Mouse (Mus musculus): ENCODE results near the gene 4930402H24Rik. TPM values are rescaled to one million over a fixed set of nuclear protein-coding genes. Genes with fewer than 3 reads are reported as not detected.
"Not testable (repeated sequence)": the region's sequence is repeated elsewhere in the genome, so short reads cannot be mapped to it uniquely, and the experiment has no call there.

The 4930402H24Rik gene
- polyA plus RNA-seq, 1 experiment from 2014 or later, result 36.7 TPM

GRCm38 (mm10) chr2:130829496-130829895 lies 76.7 kb downstream of the 4930402H24Rik start:
- H3K4me3 ChIP-seq, result no peak overlapping the region
- no peaks in the 10 kb centered on the region for H3K4me1 ChIP-seq
- H3K4me2 ChIP-seq, result no peak overlapping the region
- H3K9me3 ChIP-seq, result no peaks in the 10 kb centered on the region
- H3K27ac ChIP-seq, result no peak overlapping the region
- WGBS, result 91% methylated on average over 4 of the region's 4 CpGs
- no peak for ATAC-seq (ENCODE audit: insufficient number of reproducible peaks, low FRiP score, low TSS enrichment, low read depth)
- no peak overlapping the region for H3K9ac ChIP-seq
- H3K36me3 ChIP-seq, result no peaks in the 10 kb centered on the region
- H3K27me3 ChIP-seq, result no peaks in the 10 kb centered on the region

GRCm38 (mm10) chr2:130828668-130829067 lies 77.5 kb downstream of the 4930402H24Rik start:
- no peak for ATAC-seq (ENCODE audit: insufficient number of reproducible peaks, low FRiP score, low TSS enrichment, low read depth)
- 79% methylated on average over 1 of the region's 1 CpGs for WGBS
- no peak overlapping the region for H3K4me3 ChIP-seq
- no peak overlapping the region for H3K27ac ChIP-seq
- H3K36me3 ChIP-seq, result no peaks in the 10 kb centered on the region
- H3K4me2 ChIP-seq, result no peak overlapping the region
- H3K27me3 ChIP-seq, result no peaks in the 10 kb centered on the region
- no peak overlapping the region for H3K9ac ChIP-seq
- no peaks in the 10 kb centered on the region for H3K4me1 ChIP-seq
- no peaks in the 10 kb centered on the region for H3K9me3 ChIP-seq

- WGBS, result 95% methylated on average over 3 of the region's 3 CpGs
- H3K36me3 ChIP-seq; H3K27me3 ChIP-seq; H3K9me3 ChIP-seq; H3K9ac ChIP-seq; H3K4me1 ChIP-seq; H3K4me2 ChIP-seq; H3K27ac ChIP-seq; H3K4me3 ChIP-seq; ATAC-seq (ENCODE audit: insufficient number of reproducible peaks, low FRiP score, low TSS enrichment, low read depth): not testable (repeated sequence)
Measured at GRCm38 (mm10) chr2:130828066-130828465, 78.1 kb downstream of the 4930402H24Rik start.

GRCm38 (mm10) chr2:130827410-130827809 lies 78.8 kb downstream of the 4930402H24Rik start:
- ATAC-seq (ENCODE audit: insufficient number of reproducible peaks, low FRiP score, low TSS enrichment, low read depth), result no peak
- Histone ChIP-seq H3K9me3 (no peaks in the 10 kb centered on the region), H3K27ac (no peak overlapping the region), H3K4me1 (no peaks in the 10 kb centered on the region), H3K36me3 (peaks cover under 1% of the 10 kb centered on the region; the same call in 1 of the 2 replicates), H3K27me3 (no peaks in the 10 kb centered on the region), H3K4me2 (no peak overlapping the region), H3K9ac (no peak overlapping the region), H3K4me3 (no peak overlapping the region)
- 75% methylated on average over 2 of the region's 2 CpGs for WGBS

- Histone ChIP-seq H3K36me3 (peaks cover 26% of the 10 kb centered on the region), H3K4me3 (no peak overlapping the region), H3K27ac (no peak overlapping the region), H3K27me3 (no peaks in the 10 kb centered on the region), H3K9me3 (no peaks in the 10 kb centered on the region), H3K4me1 (no peaks in the 10 kb centered on the region), H3K9ac (no peak overlapping the region), H3K4me2 (no peak overlapping the region)
- no peak for ATAC-seq (ENCODE audit: insufficient number of reproducible peaks, low FRiP score, low TSS enrichment, low read depth)
- WGBS, result 68% methylated on average over 11 of the region's 11 CpGs
Measured at GRCm38 (mm10) chr2:130818838-130819647, 87.2 kb downstream of the 4930402H24Rik start.

GRCm38 (mm10) chr2:130817865-130818264 lies 88.3 kb downstream of the 4930402H24Rik start:
- ATAC-seq (ENCODE audit: insufficient number of reproducible peaks, low FRiP score, low TSS enrichment, low read depth), result no peak
- WGBS, result 89% methylated on average over 1 of the region's 1 CpGs
- Histone ChIP-seq H3K27ac (no peak overlapping the region), H3K4me1 (no peaks in the 10 kb centered on the region), H3K4me3 (no peak overlapping the region), H3K27me3 (no peaks in the 10 kb centered on the region), H3K36me3 (peaks cover 34% of the 10 kb centered on the region), H3K9me3 (no peaks in the 10 kb centered on the region), H3K9ac (no peak overlapping the region), H3K4me2 (no peak overlapping the region)

- Histone ChIP-seq H3K9me3 (no peaks in the 10 kb centered on the region), H3K4me2 (no peak overlapping the region), H3K27ac (no peak overlapping the region), H3K4me3 (no peak overlapping the region), H3K27me3 (no peaks in the 10 kb centered on the region), H3K4me1 (no peaks in the 10 kb centered on the region), H3K36me3 (peaks cover 40% of the 10 kb centered on the region), H3K9ac (no peak overlapping the region)
- no peak for ATAC-seq (ENCODE audit: insufficient number of reproducible peaks, low FRiP score, low TSS enrichment, low read depth)
- 85% methylated on average over 5 of the region's 5 CpGs for WGBS
Measured at GRCm38 (mm10) chr2:130816205-130816604, 90.0 kb downstream of the 4930402H24Rik start.

GRCm38 (mm10) chr2:130814492-130814891 lies 91.7 kb downstream of the 4930402H24Rik start:
- H3K27ac ChIP-seq, result no peak overlapping the region
- H3K9ac ChIP-seq, result no peak overlapping the region
- peaks cover 44% of the 10 kb centered on the region for H3K36me3 ChIP-seq
- no peak overlapping the region for H3K4me3 ChIP-seq
- H3K27me3 ChIP-seq, result no peaks in the 10 kb centered on the region
- H3K9me3 ChIP-seq, result no peaks in the 10 kb centered on the region
- H3K4me2 ChIP-seq, result no peak overlapping the region
- no peak for ATAC-seq (ENCODE audit: insufficient number of reproducible peaks, low FRiP score, low TSS enrichment, low read depth)
- WGBS, result 93% methylated on average over 1 of the region's 1 CpGs
- no peaks in the 10 kb centered on the region for H3K4me1 ChIP-seq

- H3K4me2 ChIP-seq, result no peak overlapping the region
- H3K4me1 ChIP-seq, result no peaks in the 10 kb centered on the region
- H3K36me3 ChIP-seq, result peaks cover 50% of the 10 kb centered on the region
- H3K27me3 ChIP-seq, result no peaks in the 10 kb centered on the region
- ATAC-seq (ENCODE audit: insufficient number of reproducible peaks, low FRiP score, low TSS enrichment, low read depth), result no peak
- no peaks in the 10 kb centered on the region for H3K9me3 ChIP-seq
- H3K4me3 ChIP-seq, result no peak overlapping the region
- no peak overlapping the region for H3K9ac ChIP-seq
- WGBS, result 60% methylated on average over 6 of the region's 6 CpGs
- no peak overlapping the region for H3K27ac ChIP-seq
Measured at GRCm38 (mm10) chr2:130813729-130814128, 92.5 kb downstream of the 4930402H24Rik start.

- Histone ChIP-seq H3K27me3 (no peaks in the 10 kb centered on the region), H3K36me3 (peaks cover 60% of the 10 kb centered on the region), H3K9ac (no peak overlapping the region), H3K4me1 (no peaks in the 10 kb centered on the region), H3K9me3 (no peaks in the 10 kb centered on the region), H3K27ac (no peak overlapping the region), H3K4me2 (no peak overlapping the region), H3K4me3 (no peak overlapping the region)
- 96% methylated on average over 1 of the region's 1 CpGs for WGBS
- ATAC-seq (ENCODE audit: insufficient number of reproducible peaks, low FRiP score, low TSS enrichment, low read depth), result no peak
Measured at GRCm38 (mm10) chr2:130812487-130812886, 93.7 kb downstream of the 4930402H24Rik start.

- no peaks in the 10 kb centered on the region for H3K9me3 ChIP-seq
- 96% methylated on average over 3 of the region's 3 CpGs for WGBS
- no peak overlapping the region for H3K4me2 ChIP-seq
- H3K4me1 ChIP-seq, result no peaks in the 10 kb centered on the region
- H3K9ac ChIP-seq, result no peak overlapping the region
- H3K27me3 ChIP-seq, result no peaks in the 10 kb centered on the region
- peaks cover 53% of the 10 kb centered on the region for H3K36me3 ChIP-seq
- H3K4me3 ChIP-seq, result no peak overlapping the region
- H3K27ac ChIP-seq, result no peak overlapping the region
- ATAC-seq (ENCODE audit: insufficient number of reproducible peaks, low FRiP score, low TSS enrichment, low read depth), result no peak
Measured at GRCm38 (mm10) chr2:130805146-130805545, 101.1 kb downstream of the 4930402H24Rik start.

GRCm38 (mm10) chr2:130803706-130804105 lies 102.5 kb downstream of the 4930402H24Rik start:
- 58% methylated on average over 25 of the region's 25 CpGs for WGBS
- Histone ChIP-seq H3K36me3 (peaks cover 39% of the 10 kb centered on the region), H3K9ac (no peak overlapping the region), H3K4me2 (no peak overlapping the region), H3K9me3 (no peaks in the 10 kb centered on the region), H3K4me3 (no peak overlapping the region), H3K27me3 (no peaks in the 10 kb centered on the region), H3K27ac (no peak overlapping the region), H3K4me1 (no peaks in the 10 kb centered on the region)
- ATAC-seq (ENCODE audit: insufficient number of reproducible peaks, low FRiP score, low TSS enrichment, low read depth), result no peak
